Mouse (Mus musculus): ENCODE measurements around the gene Atp5mpl. TPM values are rescaled to one million over a fixed set of nuclear protein-coding genes. Genes with fewer than 3 reads are reported as not detected.

Atp5mpl gene
- polyA plus RNA-seq, 1 experiment from 2014 or later = 689 TPM

- peaks cover 10% of the 10 kb centered on the region for H3K4me1 ChIP-seq (ENCODE audit: control insufficient read depth, insufficient read depth, low read length)
- no peak for ATAC-seq (ENCODE audit: low FRiP score, low TSS enrichment)
These were observed 55.0 kb downstream of the Atp5mpl start for GRCm38 (mm10) chr12:111911796-111912195.

More at GRCm38 (mm10) chr12:111911796-111912195, 55.0 kb downstream of the Atp5mpl start:
- Histone ChIP-seq H3K4me2 (replicated peaks; ENCODE audit: low read depth, low read length) (no peak overlapping the region), H3K36me3 (ENCODE audit: control insufficient read depth, insufficient read depth, low read length) (no peaks in the 10 kb centered on the region), H3K9ac (ENCODE audit: low read depth, low read length) (no peak overlapping the region), H3K27ac (ENCODE audit: low read depth, low read length) (no peak overlapping the region), H3K27me3 (ENCODE audit: control insufficient read depth, insufficient read depth, low read length) (no peaks in the 10 kb centered on the region), H3K9me3 (ENCODE audit: control insufficient read depth, low read length) (no peaks in the 10 kb centered on the region), H3K4me3 (ENCODE audit: low read length) (no peak overlapping the region)
- WGBS = 89% methylated on average over 2 of the region's 2 CpGs

Other genes starting within 250 kb of the Atp5mpl start
- 76.4 and 91.6 TPM in 2 replicates for gene Klc1, start 208.1 kb downstream of the Atp5mpl start, polyA plus RNA-seq (2014; fragmentation: Nextera tagmentation; extraction: Ambion mirVana)
- gene Xrcc3, start 153.1 kb downstream of the Atp5mpl start, polyA plus RNA-seq (2014; fragmentation: Nextera tagmentation; extraction: Ambion mirVana) = 11.2 and 20.3 TPM in 2 replicates
- 110 and 113 TPM in 2 replicates for gene Zfyve21, start 152.8 kb downstream of the Atp5mpl start, polyA plus RNA-seq (2014; fragmentation: Nextera tagmentation; extraction: Ambion mirVana)
- gene Ppp1r13b, start 58.9 kb downstream of the Atp5mpl start, polyA plus RNA-seq (2014; fragmentation: Nextera tagmentation; extraction: Ambion mirVana) = 13.6 and 20.6 TPM in 2 replicates
- gene Tdrd9, start 4.6 kb upstream of the Atp5mpl start, polyA plus RNA-seq (2014; fragmentation: Nextera tagmentation; extraction: Ambion mirVana) = 0.44 and 0.65 TPM in 2 replicates
- not detected in 2 replicates for gene Rd3l, start 14.3 kb upstream of the Atp5mpl start, polyA plus RNA-seq (2014; fragmentation: Nextera tagmentation; extraction: Ambion mirVana)
- gene Aspg, start 139.7 kb upstream of the Atp5mpl start, polyA plus RNA-seq (2014; fragmentation: Nextera tagmentation; extraction: Ambion mirVana) = 1.1 TPM in 2 replicates
- 2.2 and 3.8 TPM in 2 replicates for gene Kif26a, start 179.2 kb upstream of the Atp5mpl start, polyA plus RNA-seq (2014; fragmentation: Nextera tagmentation; extraction: Ambion mirVana)